Mouse (Mus musculus) midbrain, embryonic 14.5 days (tissue): Measurements from ENCODE around the gene Vps26b. TPM values are rescaled to one million over a fixed set of nuclear protein-coding genes. Genes with fewer than 3 reads are reported as not detected.

Experiments used
- ATAC-seq: fragments of 200-750 bp; cut with Nextera tagmentation; 2 replicates; pipeline ENCODE4 v1.8.0; 2017; ENCODE audit warnings: moderate number of reproducible peaks, moderate library complexity; ENCODE audit not compliant: low FRiP score, low TSS enrichment
- DNase-seq: peaks from one replicate; pipeline ENCODE4 v3.0.0-alpha.2; 2015
- H3K27ac ChIP-seq: fragments of 300-500 bp; sonication (generic); replicated peaks from 2 replicates; pipeline ENCODE4 v1.5.1; 2014; ENCODE audit warnings: mild to moderate bottlenecking, low read depth, low read length, moderate library complexity
- H3K27me3 ChIP-seq: fragments of 300-500 bp; sonication (generic); 2 replicates; pipeline ENCODE4 v1.6.1; 2014; ENCODE audit warnings: low read length, control low read depth, mixed read lengths; ENCODE audit not compliant: control insufficient read depth, insufficient read depth
- H3K36me3 ChIP-seq: fragments of 300-500 bp; sonication (generic); 2 replicates; pipeline ENCODE4 v1.6.1; 2014; ENCODE audit warnings: low read length, control low read depth; ENCODE audit not compliant: control insufficient read depth, insufficient read depth
- H3K4me1 ChIP-seq: fragments of 300-500 bp; sonication (generic); 2 replicates; pipeline ENCODE4 v1.6.1; 2014; ENCODE audit warnings: mild to moderate bottlenecking, antibody characterized with exemption, low read length, control low read depth; ENCODE audit not compliant: control insufficient read depth, insufficient read depth
- H3K4me2 ChIP-seq: fragments of 300-500 bp; sonication (generic); 2 replicates; pipeline ENCODE4 v1.6.1; 2014; ENCODE audit warnings: mild to moderate bottlenecking, low read length, moderate library complexity
- H3K4me3 ChIP-seq: fragments of 300-500 bp; sonication (generic); replicated peaks from 2 replicates; pipeline ENCODE4 v1.5.1; 2014; ENCODE audit warnings: low read depth, low read length
- H3K9ac ChIP-seq: fragments of 300-500 bp; sonication (generic); replicated peaks from 2 replicates; pipeline ENCODE4 v1.6.1; 2014; ENCODE audit warnings: mild to moderate bottlenecking, low read length, moderate library complexity
- H3K9me3 ChIP-seq: fragments of 300-500 bp; sonication (generic); 2 replicates; pipeline ENCODE4 v1.6.1; 2016; ENCODE audit warnings: low read length, control low read depth, mixed read lengths; ENCODE audit not compliant: control insufficient read depth
- WGBS: fragments of 180-500 bp; shearing (Covaris S2); extraction: QIAGEN DNeasy Blood & Tissue Kit; methylation state at CpG from one replicate; pipeline ENCODE4 v1.1.7; 2014; 5-methylcytosine and 5-hydroxymethylcytosine counted together
- polyA plus RNA-seq: library from polyadenylated mRNA; unstranded; fragments of >200 nt; fragmentation: Nextera tagmentation; extraction: Ambion mirVana; gene quantifications from 2 replicates; pipeline ENCODE4 v1.2.1, GENCODE M21; 2014

The Vps26b gene
- polyA plus RNA-seq, 1 experiment from 2014 or later: 102 TPM

GRCm38 (mm10) chr9:27029022-27029827, 640 bp downstream of the Vps26b start:
- Histone ChIP-seq H3K4me1 (peaks cover 41% of the 10 kb centered on the region), H3K27ac (peak overlapping the region; percentile 93), H3K4me3 (peak overlapping the region; percentile 98), H3K4me2 (peak overlapping the region; percentile 83), H3K27me3 (no peaks in the 10 kb centered on the region), H3K9ac (peak overlapping the region; percentile 91), H3K36me3 (no peaks in the 10 kb centered on the region), H3K9me3 (no peaks in the 10 kb centered on the region)
- ATAC-seq (peak; percentile 39), DNase-seq (peak; percentile 71)
- under 1% methylated on average over 52 of the region's 52 CpGs for WGBS

GRCm38 (mm10) chr9:27026708-27027107, 3.2 kb downstream of the Vps26b start:
- no peak overlapping the region for H3K9ac ChIP-seq
- ATAC-seq: no peak
- WGBS: 87% methylated on average over 1 of the region's 1 CpGs
- no peak for DNase-seq
- H3K4me2 ChIP-seq: peak overlapping the region; percentile 83
- no peak overlapping the region for H3K4me3 ChIP-seq
- H3K36me3 ChIP-seq: peaks cover 3% of the 10 kb centered on the region; the same call in 1 of the 2 replicates
- H3K27ac ChIP-seq: no peak overlapping the region
- H3K9me3 ChIP-seq: no peaks in the 10 kb centered on the region
- H3K4me1 ChIP-seq: peaks cover 35% of the 10 kb centered on the region
- no peaks in the 10 kb centered on the region for H3K27me3 ChIP-seq

DNA sequence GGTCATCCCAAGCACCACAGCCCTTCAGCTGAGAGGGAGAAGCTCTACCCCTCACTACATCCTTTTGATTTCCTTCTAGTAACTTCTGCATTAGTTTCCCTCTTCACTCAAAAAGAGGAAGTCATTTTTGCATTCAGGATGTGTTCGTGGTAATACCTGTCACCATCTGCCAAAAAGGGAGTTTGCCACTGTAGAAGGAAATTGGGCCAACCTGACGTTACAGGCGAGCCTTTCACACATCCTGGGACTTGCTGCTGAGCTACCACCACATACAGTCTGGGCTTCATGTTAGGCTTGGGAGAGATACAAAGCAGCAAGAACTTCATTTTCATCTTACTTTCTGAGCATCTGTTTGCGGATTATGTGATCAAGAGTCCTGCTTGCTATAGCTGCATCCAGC, 6.2 kb downstream of the Vps26b start:
- no peaks in the 10 kb centered on the region for H3K27me3 ChIP-seq
- WGBS: 94% methylated on average over 4 of the region's 4 CpGs
- H3K9me3 ChIP-seq: no peaks in the 10 kb centered on the region
- H3K36me3 ChIP-seq: peaks cover 16% of the 10 kb centered on the region; the same call in 1 of the 2 replicates
- no peak overlapping the region for H3K4me2 ChIP-seq
- no peak overlapping the region for H3K27ac ChIP-seq
- H3K4me3 ChIP-seq: no peak overlapping the region
- peaks cover 28% of the 10 kb centered on the region for H3K4me1 ChIP-seq
- no peak for ATAC-seq
- no peak for DNase-seq
- H3K9ac ChIP-seq: no peak overlapping the region

- Histone ChIP-seq H3K36me3 (peaks cover 56% of the 10 kb centered on the region), H3K9me3 (no peaks in the 10 kb centered on the region), H3K4me3 (no peak overlapping the region), H3K27me3 (no peaks in the 10 kb centered on the region), H3K4me1 (no peaks in the 10 kb centered on the region), H3K9ac (no peak overlapping the region), H3K27ac (no peak overlapping the region), H3K4me2 (no peak overlapping the region)
- 93% methylated on average over 10 of the region's 10 CpGs for WGBS
- no peak for ATAC-seq
- DNase-seq: no peak
These were observed 10.9 kb downstream of the Vps26b start for GRCm38 (mm10) chr9:27018961-27019360.

DNA sequence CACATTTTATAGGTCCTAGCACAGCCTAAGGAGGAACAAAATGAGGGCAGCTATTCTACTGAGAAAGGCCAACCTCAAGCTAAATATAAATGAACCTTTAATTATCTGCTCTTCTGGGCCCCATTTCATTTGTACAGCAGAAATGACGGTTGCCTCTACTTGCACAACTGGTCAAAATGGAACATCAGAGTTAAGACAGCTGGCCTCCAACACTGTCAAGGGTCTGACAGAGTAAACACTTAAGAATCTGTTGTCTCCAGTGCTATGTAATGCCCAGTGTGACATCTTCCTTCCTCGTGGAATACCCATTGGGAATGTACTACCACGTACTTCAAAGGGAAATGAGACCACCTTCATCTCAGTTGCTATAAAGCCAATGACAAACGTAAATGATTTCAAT, 18.3 kb downstream of the Vps26b start:
- DNase-seq: no peak
- no peaks in the 10 kb centered on the region for H3K4me1 ChIP-seq
- no peaks in the 10 kb centered on the region for H3K9me3 ChIP-seq
- H3K27ac ChIP-seq: no peak overlapping the region
- WGBS: 92% methylated on average over 4 of the region's 4 CpGs
- H3K36me3 ChIP-seq: peaks cover 91% of the 10 kb centered on the region
- no peak for ATAC-seq
- H3K9ac ChIP-seq: no peak overlapping the region
- no peak overlapping the region for H3K4me2 ChIP-seq
- no peak overlapping the region for H3K4me3 ChIP-seq
- no peaks in the 10 kb centered on the region for H3K27me3 ChIP-seq

GRCm38 (mm10) chr9:27009231-27009630, 20.6 kb downstream of the Vps26b start:
- WGBS: 89% methylated on average over 5 of the region's 5 CpGs
- H3K4me1 ChIP-seq: no peaks in the 10 kb centered on the region
- no peak for ATAC-seq
- H3K4me3 ChIP-seq: no peak overlapping the region
- no peak overlapping the region for H3K27ac ChIP-seq
- no peak overlapping the region for H3K9ac ChIP-seq
- no peaks in the 10 kb centered on the region for H3K9me3 ChIP-seq
- no peak for DNase-seq
- H3K36me3 ChIP-seq: peaks cover 95% of the 10 kb centered on the region
- H3K4me2 ChIP-seq: no peak overlapping the region
- H3K27me3 ChIP-seq: no peaks in the 10 kb centered on the region

- no peak for ATAC-seq
- 91% methylated on average over 5 of the region's 5 CpGs for WGBS
- H3K4me2 ChIP-seq: no peak overlapping the region
- H3K9me3 ChIP-seq: no peaks in the 10 kb centered on the region
- peaks cover 82% of the 10 kb centered on the region for H3K36me3 ChIP-seq
- H3K4me1 ChIP-seq: no peaks in the 10 kb centered on the region
- H3K4me3 ChIP-seq: no peak overlapping the region
- H3K9ac ChIP-seq: no peak overlapping the region
- no peak overlapping the region for H3K27ac ChIP-seq
- no peak for DNase-seq
- H3K27me3 ChIP-seq: no peaks in the 10 kb centered on the region
These were observed 23.0 kb downstream of the Vps26b start for GRCm38 (mm10) chr9:27006866-27007265.

GRCm38 (mm10) chr9:27005933-27006332, 23.9 kb downstream of the Vps26b start:
- no peak for DNase-seq

GRCm38 (mm10) chr9:27005231-27005630, 24.6 kb downstream of the Vps26b start:
- no peak overlapping the region for H3K27ac ChIP-seq
- WGBS: 90% methylated on average over 3 of the region's 3 CpGs
- DNase-seq: no peak
- H3K27me3 ChIP-seq: no peaks in the 10 kb centered on the region
- no peak overlapping the region for H3K4me2 ChIP-seq
- H3K4me3 ChIP-seq: no peak overlapping the region
- no peak for ATAC-seq
- no peak overlapping the region for H3K9ac ChIP-seq
- peaks cover 11% of the 10 kb centered on the region for H3K4me1 ChIP-seq
- H3K9me3 ChIP-seq: no peaks in the 10 kb centered on the region
- peaks cover 69% of the 10 kb centered on the region for H3K36me3 ChIP-seq

More at GRCm38 (mm10) chr9:27005933-27006332, 23.9 kb downstream of the Vps26b start:
- Histone ChIP-seq H3K27ac (no peak overlapping the region), H3K9ac (no peak overlapping the region), H3K4me1 (peaks cover 4% of the 10 kb centered on the region), H3K27me3 (no peaks in the 10 kb centered on the region), H3K36me3 (peaks cover 73% of the 10 kb centered on the region), H3K9me3 (no peaks in the 10 kb centered on the region), H3K4me2 (no peak overlapping the region), H3K4me3 (no peak overlapping the region)
- WGBS: 75% methylated on average over 1 of the region's 1 CpGs
- no peak for ATAC-seq
